Mouse (Mus musculus) neutrophil, adult 5-6 weeks (primary cell): Measurements from ENCODE around the gene Sult2b1. TPM values are rescaled to one million over a fixed set of nuclear protein-coding genes. Genes with fewer than 3 reads are reported as not detected.

Source experiments
- ATAC-seq: fragments of 151-379, 151-347 bp; 2 replicates; pipeline ENCODE4 v1.8.0; 2017; ENCODE audit warnings: mild to moderate bottlenecking, moderate TSS enrichment; ENCODE audit not compliant: insufficient number of reproducible peaks, poor library complexity, low FRiP score, severe bottlenecking; ENCODE audit errors: extremely low read depth
- total RNA-seq: library from RNA; stranded (forward); fragments of 200-1000 nt; gene quantifications from 2 replicates; pipeline ENCODE4 v1.2.3, GENCODE M21; 2017

Gene Sult2b1
- total RNA-seq, 1 experiment from 2014 or later = not detected

DNA sequence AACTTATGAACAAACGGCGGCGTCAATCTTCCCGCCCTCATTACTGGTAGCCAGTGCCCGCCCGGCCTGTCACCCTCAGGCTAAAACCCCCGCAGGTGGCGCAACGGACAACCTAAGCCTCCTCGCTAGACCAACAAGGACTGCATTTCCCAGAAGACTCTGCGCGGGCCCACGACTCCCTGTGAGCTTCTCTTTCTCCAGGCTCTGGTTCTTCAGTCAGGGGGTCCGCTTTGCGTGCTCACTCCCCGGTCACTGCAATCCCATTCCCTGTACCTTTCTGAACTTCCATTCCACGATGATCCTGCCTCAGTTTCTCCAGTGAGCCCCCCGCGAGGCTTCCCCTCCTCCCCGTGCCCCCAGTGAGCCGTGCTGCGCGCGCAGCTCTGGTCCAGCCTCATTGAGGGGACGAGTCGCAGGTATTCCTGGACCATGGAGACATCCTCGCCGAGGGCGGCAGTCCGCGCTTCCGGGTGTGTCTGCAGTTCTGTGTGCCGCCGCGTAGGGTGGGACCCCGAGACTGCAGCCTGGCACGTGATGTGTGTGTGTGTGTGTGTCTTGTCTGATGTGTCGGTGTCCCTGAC is 868 bp downstream of the Sult2b1 start, which contains the start of gene Lmtk3:
Lmtk3 (plus strand) TSS at position 228 of the 581 bp plus-strand sequence.
- ATAC-seq = no peak; the same call in 1 of the 2 replicates

GRCm38 (mm10) chr7:45782271-45782670 is 2.2 kb downstream of the Sult2b1 start:
- no peak for ATAC-seq

DNA sequence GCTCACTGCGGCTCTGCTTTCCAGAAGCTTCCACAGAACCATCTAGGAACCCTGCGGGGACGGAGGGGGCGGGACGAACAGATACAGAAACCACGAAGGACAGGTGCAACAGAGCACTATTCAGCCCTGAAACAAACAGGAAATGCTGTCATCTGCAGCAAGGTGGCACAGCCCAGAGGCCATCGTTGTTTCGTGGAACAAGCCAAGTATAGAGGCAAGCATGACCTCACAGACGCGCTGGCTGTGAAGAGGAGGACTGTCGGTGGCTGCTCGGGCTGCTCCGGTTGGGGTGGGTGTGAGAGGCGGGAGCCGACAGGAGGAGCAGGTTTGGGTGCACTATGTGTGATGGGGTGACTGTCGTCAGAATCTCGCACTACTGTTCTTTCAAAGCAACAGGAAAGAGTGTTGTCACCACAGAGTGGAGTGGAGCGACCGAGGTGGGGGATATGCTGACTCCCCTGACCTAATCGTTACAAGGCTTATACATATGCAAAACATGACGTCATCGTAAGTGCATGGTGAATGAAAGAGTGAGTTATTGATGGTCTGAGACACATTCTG is 5.3 kb downstream of the Sult2b1 start:
- ATAC-seq = peak; percentile 59

GRCm38 (mm10) chr7:45775237-45775636 is 9.2 kb downstream of the Sult2b1 start:
- no peak for ATAC-seq

DNA sequence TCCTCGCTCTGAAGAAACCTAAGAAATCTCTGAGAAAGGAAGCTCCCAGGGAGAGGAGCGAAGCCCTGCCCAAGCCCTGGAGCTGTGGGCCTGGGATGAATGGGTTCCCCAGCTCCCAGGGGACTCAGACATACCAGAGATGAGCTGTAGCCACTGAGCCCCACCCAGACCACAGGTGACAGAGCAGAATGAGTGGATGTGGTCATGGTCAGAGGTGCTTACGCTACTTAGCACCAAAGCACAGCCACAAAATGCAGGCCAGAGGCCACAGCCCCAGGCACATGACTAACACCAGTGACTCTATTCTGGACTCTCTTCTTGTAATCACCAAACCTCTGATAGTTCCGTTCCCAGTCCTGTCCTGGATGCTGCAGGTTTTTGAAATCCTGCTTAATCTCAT is 13.4 kb downstream of the Sult2b1 start:
- no peak for ATAC-seq

DNA sequence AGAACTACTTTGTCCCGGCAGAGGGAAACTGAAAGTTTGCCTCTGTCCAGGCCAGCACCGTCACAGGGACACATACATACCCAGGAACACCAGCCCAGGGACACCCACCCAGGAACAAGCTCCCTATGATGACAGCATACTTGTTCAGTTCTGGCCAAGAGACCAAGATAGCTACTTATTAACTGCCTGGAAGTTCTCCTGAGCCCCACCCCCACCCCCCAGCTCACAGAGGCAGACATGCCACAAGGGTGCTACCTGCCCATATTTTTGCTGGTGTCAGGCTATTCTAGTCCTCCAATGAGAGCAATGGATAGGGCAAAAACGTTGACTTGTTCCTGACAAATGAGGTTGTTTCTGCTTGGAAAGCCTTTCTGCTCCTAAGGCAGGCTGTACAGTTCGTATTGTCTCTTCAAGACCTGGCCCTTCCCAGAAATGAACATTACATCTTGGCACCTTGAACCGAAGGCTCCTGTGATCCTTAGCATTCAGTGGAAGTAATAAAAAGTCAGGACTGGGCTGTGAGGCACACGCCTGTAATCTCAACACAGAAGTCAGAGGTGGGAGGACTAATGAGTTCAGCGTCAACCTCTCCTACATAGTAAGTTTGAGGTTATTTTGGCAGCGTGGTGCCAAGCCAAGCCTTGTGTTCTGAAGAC is 13.9 kb downstream of the Sult2b1 start:
- no peak for ATAC-seq

GRCm38 (mm10) chr7:45767500-45767899 is 17.0 kb downstream of the Sult2b1 start:
- no peak for ATAC-seq

DNA sequence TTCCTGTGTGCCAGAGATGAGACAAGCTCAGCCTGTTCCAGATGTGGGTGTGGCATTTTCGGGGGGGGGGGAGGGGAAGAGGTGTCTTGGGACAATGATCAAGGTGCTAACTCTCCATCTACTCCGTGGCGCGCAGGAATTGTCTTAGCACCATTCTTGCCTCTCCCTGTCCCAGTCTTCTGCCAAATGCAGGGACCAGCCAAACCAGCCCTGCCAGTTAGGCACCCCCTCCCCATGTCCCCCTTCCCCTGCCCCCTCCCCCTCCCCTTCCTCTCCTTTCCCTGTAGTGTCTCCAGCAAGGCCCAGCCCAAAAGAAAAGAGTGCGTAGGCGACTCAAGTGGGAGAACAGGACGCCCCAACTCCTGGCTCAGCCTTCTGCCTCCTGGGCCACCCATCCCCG is 17.7 kb downstream of the Sult2b1 start:
- ATAC-seq = no peak

DNA sequence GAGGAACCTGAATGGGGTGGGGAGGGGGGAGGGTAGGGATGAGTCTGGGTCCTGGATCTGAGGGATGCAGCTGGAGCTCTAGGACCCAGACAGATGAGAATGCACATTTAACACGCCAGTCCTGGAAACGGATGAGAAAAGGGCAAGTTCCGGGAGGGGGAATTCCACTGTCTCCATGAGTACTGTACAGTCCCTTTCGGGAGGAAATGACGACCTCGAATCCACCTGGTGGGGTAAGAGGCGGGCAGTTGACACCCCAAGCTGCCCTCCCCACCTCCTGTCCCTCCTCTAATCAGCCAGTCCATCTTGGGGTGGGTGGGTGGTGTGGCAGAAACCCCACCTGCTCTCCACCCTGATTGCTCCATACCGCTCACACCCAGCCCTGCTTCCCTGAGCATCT is 18.5 kb downstream of the Sult2b1 start:
- no peak for ATAC-seq

- no peak for ATAC-seq
Measured at GRCm38 (mm10) chr7:45760151-45760550, 24.3 kb downstream of the Sult2b1 start.

DNA sequence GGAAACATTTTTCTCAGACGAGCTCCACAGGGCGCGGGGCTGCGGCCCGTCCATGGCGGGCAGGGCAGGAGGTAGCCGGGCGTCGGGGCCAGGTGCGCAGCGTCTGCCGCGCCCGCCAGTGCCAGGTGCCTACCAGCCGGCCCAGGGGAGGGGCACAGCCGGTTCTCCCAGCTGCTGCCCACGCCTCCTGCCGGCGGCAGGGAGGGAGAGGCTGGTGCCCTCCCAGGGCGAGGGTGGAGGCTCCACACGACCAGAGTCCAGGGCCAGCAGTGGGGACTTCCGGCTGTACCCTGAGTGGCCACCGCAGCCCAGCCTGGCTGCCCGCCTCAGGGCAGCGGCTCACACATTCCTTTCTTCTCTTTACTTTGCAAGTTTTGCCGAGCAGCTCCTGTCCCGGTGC is 25.1 kb downstream of the Sult2b1 start:
- no peak for ATAC-seq

DNA sequence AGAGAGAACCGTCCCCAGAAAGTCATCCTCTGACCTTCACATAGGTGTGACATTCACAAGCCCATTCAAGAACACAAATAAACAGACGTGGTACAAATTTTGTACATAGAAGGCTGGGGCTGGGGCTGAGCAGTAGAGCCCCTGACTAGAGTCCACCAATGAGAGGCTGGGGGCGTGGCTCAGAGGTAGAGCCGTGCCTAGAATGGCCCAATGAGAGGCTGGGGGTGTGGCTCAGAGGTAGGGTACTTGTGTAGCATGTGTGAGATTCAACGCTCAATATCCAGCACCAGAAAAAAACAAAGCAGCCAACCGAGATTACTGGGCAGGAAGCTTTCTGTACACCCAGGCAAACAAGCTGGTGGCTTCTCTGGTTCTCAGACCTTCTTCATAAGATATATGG is 28.8 kb downstream of the Sult2b1 start:
- ATAC-seq = no peak

- no peak for ATAC-seq
Measured at GRCm38 (mm10) chr7:45750162-45750561, 34.3 kb downstream of the Sult2b1 start.

DNA sequence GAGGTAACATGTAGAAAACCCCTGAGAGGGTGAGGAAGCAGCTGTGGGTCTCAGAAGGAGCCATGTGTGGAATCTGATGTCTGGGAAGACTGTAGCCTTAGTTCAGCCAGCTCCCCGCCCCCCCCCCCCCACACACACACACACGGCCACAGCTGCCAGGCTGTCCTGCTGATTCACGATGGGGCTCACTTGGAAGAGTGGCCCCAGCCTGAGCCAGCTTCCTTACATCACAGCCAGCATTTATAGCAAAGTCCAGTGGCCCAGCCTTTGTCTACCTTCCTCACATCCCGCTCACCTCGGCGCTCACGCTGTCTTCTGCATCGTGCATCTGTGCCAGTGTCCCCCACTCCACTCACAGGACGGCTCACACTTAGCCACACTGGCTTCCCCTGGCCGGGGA is 35.1 kb downstream of the Sult2b1 start:
- ATAC-seq = no peak

- ATAC-seq = no peak
Measured at GRCm38 (mm10) chr7:45748110-45748509, 36.4 kb downstream of the Sult2b1 start.

DNA sequence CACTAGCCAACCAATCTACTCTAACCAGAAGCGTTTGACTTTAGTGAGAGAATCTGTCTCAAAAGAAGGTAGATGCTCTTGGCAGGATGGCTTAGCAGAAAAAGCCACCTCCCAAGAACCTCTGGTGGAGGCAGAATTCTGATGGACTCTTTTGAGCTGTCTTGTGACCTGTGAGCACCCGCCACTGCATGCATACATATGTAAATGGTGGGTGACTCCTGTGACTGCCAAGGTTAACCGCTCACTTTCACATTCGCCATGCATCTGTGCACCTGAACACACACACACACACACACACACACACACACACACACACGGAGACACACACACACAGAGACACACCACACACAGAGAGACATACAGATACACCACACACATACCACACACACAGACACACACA is 37.0 kb downstream of the Sult2b1 start:
- no peak for ATAC-seq

DNA sequence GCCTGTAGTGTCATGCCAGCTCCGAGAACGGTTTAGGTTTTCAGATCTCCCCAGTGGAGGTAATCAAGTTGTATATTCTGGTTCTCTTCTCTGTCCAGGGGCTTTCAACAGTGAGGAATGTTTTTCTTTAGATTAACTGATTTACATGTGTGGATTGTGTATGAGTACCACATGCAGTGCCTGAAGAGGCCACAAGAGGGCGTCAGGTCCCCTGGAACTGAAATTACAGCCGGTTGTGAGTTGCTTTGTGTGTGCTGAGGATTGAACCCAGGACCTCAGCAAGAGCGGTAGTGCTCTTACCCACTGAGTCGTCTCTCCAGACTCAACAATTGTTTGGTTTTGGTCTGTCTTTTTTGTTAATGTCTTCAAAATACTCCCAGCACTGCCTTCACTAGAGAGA is 38.0 kb downstream of the Sult2b1 start:
- no peak for ATAC-seq

DNA sequence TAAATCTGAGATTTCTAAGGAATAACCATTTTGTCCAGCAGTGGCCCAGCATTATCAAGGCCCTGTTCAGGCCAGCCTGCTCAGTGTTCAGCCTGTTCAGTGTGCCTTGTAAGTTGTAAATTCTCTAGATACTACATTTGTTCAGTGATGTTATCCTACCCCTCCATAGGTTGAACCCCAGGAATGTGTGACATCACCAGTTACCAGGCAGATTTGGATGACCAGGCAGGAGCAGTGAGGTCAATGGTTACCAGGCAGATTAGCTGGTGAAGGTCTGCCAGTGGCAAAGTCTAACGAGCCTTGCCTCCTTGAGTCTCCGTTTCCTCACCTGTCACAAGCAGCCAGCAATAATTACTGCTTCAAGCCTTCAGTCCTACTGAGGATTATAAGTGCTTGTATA is 40.1 kb downstream of the Sult2b1 start:
- no peak for ATAC-seq

DNA sequence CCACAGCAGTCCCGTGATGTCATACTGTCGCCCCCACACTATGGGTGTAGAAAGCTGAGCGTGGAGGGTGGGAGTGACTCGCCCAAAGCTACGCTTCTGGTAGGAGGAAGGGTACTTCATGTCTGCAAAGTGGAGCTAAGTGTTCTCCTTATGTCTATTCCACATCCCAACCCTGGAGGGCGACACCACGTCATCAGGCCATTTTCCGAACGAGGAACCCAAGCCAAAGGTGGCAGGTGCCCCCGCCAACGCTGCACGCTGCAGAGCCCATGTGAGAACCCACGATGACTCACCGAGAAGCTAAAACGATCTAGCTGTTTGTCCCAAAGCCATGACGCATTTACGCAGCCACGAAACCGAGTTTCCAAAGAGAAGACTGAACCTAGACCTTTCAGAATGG is 42.1 kb downstream of the Sult2b1 start:
- peak; percentile 22; the same call in 1 of the 2 replicates for ATAC-seq

- ATAC-seq = peak; percentile 77
Measured at GRCm38 (mm10) chr7:45741777-45742176, 42.7 kb downstream of the Sult2b1 start.
